Mouse (Mus musculus) MEL (cell line): ENCODE measurements around the gene Mfap2. TPM values are rescaled to one million over a fixed set of nuclear protein-coding genes. Genes with fewer than 3 reads are reported as not detected.

Experiments used
- DNase-seq: peaks from one replicate; pipeline ENCODE4 v3.0.0; 2011; ENCODE audit warnings: low read depth, low spot score
- H3K27ac ChIP-seq: 2 replicates; pipeline ENCODE4 v1.5.1; 2012; ENCODE audit warnings: low read depth, mild to moderate bottlenecking, control low read depth, low read length, moderate library complexity; ENCODE audit not compliant: control insufficient read depth
- H3K27me3 ChIP-seq, 2 experiments: fragments of 150-350 bp in 1 of 2; sonication (generic) in 1 of 2; 2 replicates each; pipeline ENCODE4 v1.6.1; 2012; ENCODE audit warnings: low read length in 2 of 2, mild to moderate bottlenecking in 2 of 2, improper control_type of control experiment in 1 of 2, moderate library complexity in 1 of 2; ENCODE audit not compliant: insufficient read depth in 2 of 2, control insufficient read depth in 1 of 2
- H3K36me3 ChIP-seq, 2 experiments: 2 replicates each; pipeline ENCODE4 v1.6.1; 2012 to 2014; ENCODE audit warnings: low read length in 2 of 2, improper control_type of control experiment in 1 of 2, inconsistent platforms in 1 of 2, mild to moderate bottlenecking in 1 of 2; ENCODE audit not compliant: insufficient read depth in 2 of 2, control insufficient read depth in 1 of 2
- H3K4me1 ChIP-seq, 2 experiments: fragments of 150-350 bp in 1 of 2; sonication (generic) in 1 of 2; 2 replicates each; pipeline ENCODE4 v1.6.1; 2012; ENCODE audit warnings: low read length in 2 of 2, improper control_type of control experiment in 1 of 2, mild to moderate bottlenecking in 1 of 2; ENCODE audit not compliant: insufficient read depth in 2 of 2, control insufficient read depth in 1 of 2
- H3K4me3 ChIP-seq, 2 experiments: fragments of 150-350 bp in 1 of 2; sonication (generic) in 1 of 2; 2 replicates each; pipeline ENCODE4 v1.5.1; 2012; ENCODE audit warnings: low read depth in 2 of 2, low read length in 2 of 2, mild to moderate bottlenecking in 2 of 2, moderate library complexity in 2 of 2, control low read depth in 1 of 2, improper control_type of control experiment in 1 of 2; ENCODE audit not compliant: control insufficient read depth in 1 of 2, insufficient read depth in 1 of 2
- H3K79me2 ChIP-seq: 2 replicates; pipeline ENCODE4 v1.6.1; 2012; ENCODE audit warnings: mild to moderate bottlenecking, low read length, moderate library complexity; ENCODE audit not compliant: control insufficient read depth, poor library complexity, insufficient read depth
- H3K9ac ChIP-seq: 2 replicates; pipeline ENCODE4 v1.6.1; 2012; ENCODE audit warnings: low read depth, mild to moderate bottlenecking, control low read depth, low read length, moderate library complexity; ENCODE audit not compliant: control insufficient read depth, poor library complexity, severe bottlenecking
- H3K9me3 ChIP-seq: fragments of 150-350 bp; sonication (generic); replicated peaks from 2 replicates; pipeline ENCODE4 v1.6.1; 2012; ENCODE audit warnings: mild to moderate bottlenecking, low read length, improper control_type of control experiment, moderate library complexity; ENCODE audit not compliant: insufficient read depth
- CHD1 ChIP-seq: IDR thresholded peaks from 2 replicates; pipeline ENCODE4 v1.6.1; 2012; ENCODE audit warnings: low read depth, mild to moderate bottlenecking, inconsistent platforms, low read length, improper control_type of control experiment
- CTCF ChIP-seq, 3 experiments: IDR thresholded peaks in 2 of 3; conservative IDR thresholded peaks in 1 of 3; 2 replicates each; pipeline ENCODE4 v1.5.1; 2011 to 2012; ENCODE audit warnings: low read length in 3 of 3, low read depth in 2 of 3, mild to moderate bottlenecking in 2 of 3, improper control_type of control experiment in 1 of 3, inconsistent platforms in 1 of 3, mixed read lengths in 1 of 3, moderate library complexity in 1 of 3; ENCODE audit not compliant: control insufficient read depth in 1 of 3, insufficient read depth in 1 of 3, poor library complexity in 1 of 3, severe bottlenecking in 1 of 3
- EP300 ChIP-seq, 2 experiments: IDR thresholded peaks; 2 replicates each; pipeline ENCODE4 v1.6.1; 2011; ENCODE audit warnings: improper control_type of control experiment in 2 of 2, low read length in 2 of 2, low read depth in 1 of 2, mild to moderate bottlenecking in 1 of 2
- GABPA ChIP-seq: IDR thresholded peaks from 2 replicates; pipeline ENCODE4 v1.6.1; 2012; ENCODE audit warnings: low read depth, mild to moderate bottlenecking, inconsistent platforms, low read length, improper control_type of control experiment, moderate library complexity
- GATA1 ChIP-seq: IDR thresholded peaks from 2 replicates; pipeline ENCODE4 v1.6.1; 2011; ENCODE audit warnings: low read depth, low read length, improper control_type of control experiment
- HCFC1 ChIP-seq: IDR thresholded peaks from 2 replicates; pipeline ENCODE4 v1.6.1; 2012; ENCODE audit warnings: low read depth, mild to moderate bottlenecking, inconsistent platforms, low read length, improper control_type of control experiment, moderate library complexity
- KAT2A ChIP-seq: conservative IDR thresholded peaks from 2 replicates; pipeline ENCODE4 v1.6.1; 2012; ENCODE audit warnings: low read depth, low read length, improper control_type of control experiment, inconsistent platforms
- MAFK ChIP-seq: IDR thresholded peaks from 2 replicates; pipeline ENCODE4 v1.6.1; 2011; ENCODE audit warnings: low read depth, mild to moderate bottlenecking, low read length, improper control_type of control experiment, borderline replicate concordance
- MAX ChIP-seq: IDR thresholded peaks from 2 replicates; pipeline ENCODE4 v1.6.1; 2011; ENCODE audit warnings: low read length, improper control_type of control experiment
- MAZ ChIP-seq: IDR thresholded peaks from 2 replicates; pipeline ENCODE4 v1.6.1; 2012; ENCODE audit warnings: low read depth, mild to moderate bottlenecking, inconsistent platforms, low read length, improper control_type of control experiment
- MEF2A ChIP-seq: IDR thresholded peaks from 2 replicates; pipeline ENCODE4 v1.6.1; 2014; ENCODE audit warnings: low read depth, mild to moderate bottlenecking, inconsistent platforms, low read length, improper control_type of control experiment; ENCODE audit not compliant: poor library complexity, insufficient replicate concordance, severe bottlenecking; ENCODE audit errors: extremely low read depth
- MYB ChIP-seq: IDR thresholded peaks from 2 replicates; pipeline ENCODE4 v1.6.1; 2011; ENCODE audit warnings: mild to moderate bottlenecking, low read depth, low read length, improper control_type of control experiment
- NRF1 ChIP-seq: IDR thresholded peaks from 2 replicates; pipeline ENCODE4 v1.6.1; 2014; ENCODE audit warnings: low read depth, mild to moderate bottlenecking, inconsistent platforms, low read length, improper control_type of control experiment, moderate library complexity; ENCODE audit not compliant: poor library complexity, insufficient read depth, severe bottlenecking
- POLR2AphosphoS5 ChIP-seq: IDR thresholded peaks from 2 replicates; pipeline ENCODE4 v1.6.1; 2012; ENCODE audit warnings: low read depth, borderline replicate concordance, mild to moderate bottlenecking, inconsistent platforms, low read length, moderate library complexity, mixed read lengths
- RAD21 ChIP-seq: IDR thresholded peaks from 2 replicates; pipeline ENCODE4 v1.6.1; 2011; ENCODE audit warnings: mild to moderate bottlenecking, low read depth, low read length, improper control_type of control experiment
- TBP ChIP-seq: IDR thresholded peaks from 2 replicates; pipeline ENCODE4 v1.8.0; 2011; ENCODE audit warnings: low read depth, low read length, improper control_type of control experiment
- TCF12 ChIP-seq: IDR thresholded peaks from 2 replicates; pipeline ENCODE4 v1.6.1; 2014; ENCODE audit warnings: low read depth, mild to moderate bottlenecking, inconsistent platforms, low read length, improper control_type of control experiment, moderate library complexity
- UBTF ChIP-seq: IDR thresholded peaks from 2 replicates; pipeline ENCODE4 v1.6.1; 2012; ENCODE audit warnings: low read depth, mild to moderate bottlenecking, inconsistent platforms, low read length, improper control_type of control experiment, moderate library complexity, borderline replicate concordance; ENCODE audit not compliant: insufficient read depth
- USF1 ChIP-seq: IDR thresholded peaks from 2 replicates; pipeline ENCODE4 v1.6.1; 2014; ENCODE audit warnings: low read depth, mild to moderate bottlenecking, inconsistent platforms, low read length, improper control_type of control experiment, moderate library complexity
- USF2 ChIP-seq, 2 experiments: IDR thresholded peaks; 2 replicates each; pipeline ENCODE4 v1.6.1; 2011 to 2012; ENCODE audit warnings: improper control_type of control experiment in 2 of 2, low read length in 2 of 2, borderline replicate concordance in 1 of 2, inconsistent platforms in 1 of 2, low read depth in 1 of 2, mild to moderate bottlenecking in 1 of 2; ENCODE audit not compliant: insufficient read depth in 1 of 2
- ZNF384 ChIP-seq: IDR thresholded peaks from 2 replicates; pipeline ENCODE4 v1.6.1; 2012; ENCODE audit warnings: low read depth, mild to moderate bottlenecking, inconsistent platforms, low read length, improper control_type of control experiment
- polyA plus RNA-seq, 2 experiments: library from polyadenylated mRNA; stranded (reverse) in 1 of 2; unstranded in 1 of 2; fragments of >175 nt in 1 of 2; fragments of >200 nt in 1 of 2; gene quantifications; 2 replicates each; pipeline versions ENCODE4 v1.2.1 to v1.2.4; 2012; ENCODE audit warnings: low replicate concordance in 2 of 2, low read depth in 1 of 2; ENCODE audit not compliant: insufficient read length in 2 of 2, insufficient read depth in 1 of 2, missing spikeins in 1 of 2
- total RNA-seq: library from RNA; depleted of rRNA; stranded (reverse); fragments of 300-350 nt; gene quantifications from 2 replicates; pipeline ENCODE4 v1.2.3, GENCODE M21; 2012

The Mfap2 gene
- total and polyA plus RNA-seq, 3 experiments = not detected

DNA sequence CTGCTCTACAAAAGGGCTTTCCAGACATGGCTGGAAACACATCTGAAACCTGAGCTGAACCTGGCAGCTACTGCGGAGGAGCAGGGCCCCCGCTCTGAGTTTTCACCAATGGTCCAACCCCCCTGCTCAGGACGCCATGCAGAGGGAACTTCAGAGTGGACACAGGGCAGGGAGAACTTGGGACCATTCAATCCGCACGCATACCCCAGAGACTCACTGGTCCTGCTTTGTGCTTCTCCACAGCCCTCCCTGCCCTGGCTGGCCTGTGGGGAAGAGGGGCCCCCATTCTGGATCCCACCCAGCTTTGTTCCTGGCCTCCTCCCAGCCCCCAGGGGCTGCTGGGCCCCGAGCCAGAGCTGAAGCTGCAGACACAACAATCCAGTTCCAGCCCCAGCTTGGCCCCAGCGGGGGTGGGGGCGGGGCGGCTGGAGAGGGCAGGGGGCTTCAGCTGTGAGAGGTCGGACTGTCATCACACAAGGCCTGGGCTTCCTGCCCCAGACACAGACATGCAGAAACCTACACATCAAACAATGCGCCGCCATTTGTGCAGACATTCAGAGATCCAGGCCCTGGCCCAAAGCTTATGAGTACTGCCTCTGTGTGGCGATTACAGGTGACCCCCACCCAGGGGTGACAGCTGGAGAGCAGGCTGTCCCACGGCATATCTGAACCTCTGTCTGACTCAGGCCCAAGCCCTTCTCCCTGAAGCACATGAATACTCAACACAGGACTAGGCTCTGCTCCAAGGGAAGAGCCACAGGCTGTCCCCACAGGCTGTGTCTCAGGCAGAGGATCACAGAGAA lies 10.8 kb downstream of the Mfap2 start:
- Histone ChIP-seq H3K79me2 (no peaks in the 10 kb centered on the region), H3K9me3 (no peaks in the 10 kb centered on the region), H3K4me1 (no peaks in the 10 kb centered on the region), H3K27ac (no peak overlapping the region), H3K9ac (no peak overlapping the region), H3K36me3 (no peaks in the 10 kb centered on the region), H3K4me3 (no peak overlapping the region), H3K27me3 (no peaks in the 10 kb centered on the region)
- DNase-seq = no peak
- no peak for TF ChIP-seq TBP
- no peak for TF ChIP-seq USF1
- TF ChIP-seq CTCF (IDR thresholded peaks at IDR 0.05 in 2 of 3, conservative IDR thresholded peaks at IDR 0.05 in 1 of 3; ENCODE audit: control insufficient read depth in 1 of 3, insufficient read depth in 1 of 3, low read depth in 2 of 3, low read length in 3 of 3, poor library complexity in 1 of 3, severe bottlenecking in 1 of 3) = no peak
- no peak for TF ChIP-seq GATA1
- TF ChIP-seq RAD21 = no peak
- TF ChIP-seq MAX = no peak
- no peak for TF ChIP-seq MAZ
- TF ChIP-seq TCF12 = no peak
- TF ChIP-seq ZNF384 = no peak
- TF ChIP-seq MYB = no peak
- TF ChIP-seq, all 39 proteins: peak for 0

DNA sequence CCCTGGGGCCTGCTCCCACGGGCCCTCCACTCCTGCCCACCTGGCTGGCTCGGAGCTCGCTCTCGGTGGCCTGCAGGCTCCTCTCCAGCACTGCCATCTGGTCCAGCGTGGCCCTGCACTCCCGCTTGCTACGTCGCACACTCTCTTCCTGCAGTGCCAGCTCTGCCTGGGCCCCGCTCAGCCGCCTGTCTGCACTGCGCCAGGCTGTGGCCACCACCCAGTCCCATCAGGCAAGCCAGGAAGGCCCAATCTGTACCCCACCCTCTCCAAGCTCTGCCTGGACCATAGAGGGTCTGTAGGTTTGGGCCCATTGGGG lies 11.4 kb downstream of the Mfap2 start:
- Histone ChIP-seq H3K4me1 (no peaks in the 10 kb centered on the region), H3K9me3 (no peaks in the 10 kb centered on the region), H3K36me3 (no peaks in the 10 kb centered on the region), H3K79me2 (no peaks in the 10 kb centered on the region), H3K27me3 (no peaks in the 10 kb centered on the region), H3K27ac (no peak overlapping the region), H3K4me3 (no peak overlapping the region), H3K9ac (no peak overlapping the region)
- DNase-seq = no peak
- TF ChIP-seq EP300 (IDR thresholded peaks at IDR 0.05; ENCODE audit: low read depth in 1 of 2, low read length in 2 of 2) (no peak), GABPA (no peak), NRF1 (no peak), MEF2A (no peak), UBTF (no peak), KAT2A (no peak), USF2 (IDR thresholded peaks at IDR 0.05; ENCODE audit: borderline replicate concordance in 1 of 2, insufficient read depth in 1 of 2, low read depth in 1 of 2, low read length in 2 of 2) (no peak), MYB (no peak), POLR2AphosphoS5 (no peak), MAFK (no peak), CHD1 (no peak), HCFC1 (no peak)
